10 mouse cellular contexts compared by ENCODE assay signal in genomic region chr9:124438686-124439346, GRCm38 (mm10). TPM values are rescaled to one million over a fixed set of nuclear protein-coding genes. Genes with fewer than 3 reads are reported as not detected.
DNase-seq lines count a peak whose midpoint lies in the region; ATAC-seq and TF ChIP-seq lines count a peak whose summit lies in the region.
"Had no signal": no experiment of that assay in that cellular context is flagged by ENCODE, and none has a peak within 500 bp of the region (broad histone marks: within the 10 kb centered on the region; RNA-seq: fewer than 3 reads in every experiment).

No protein-coding gene starts in this region.

- H3K4me2 ChIP-seq in hindbrain, embryonic 11.5 days (replicated peaks; ENCODE audit: low read depth, low read length) = no peak overlapping the region
- H3K4me2 ChIP-seq in hindbrain, embryonic 16.5 days (ENCODE audit: low read length) = no peak overlapping the region

- TF ChIP-seq EP300 in ES-Bruce4 (IDR thresholded peaks at IDR 0.05; ENCODE audit: insufficient read depth, low read depth, low read length) = no peak

- no peak overlapping the region for H3K4me3 ChIP-seq in hindbrain, embryonic 11.5 days (ENCODE audit: low read depth, low read length)
- no peak overlapping the region for H3K4me3 ChIP-seq in hindbrain, embryonic 16.5 days (ENCODE audit: low read length)
- peak overlapping the region; percentile 19 for H3K4me3 ChIP-seq in ES-Bruce4 (ENCODE audit: low read depth, low read length)
- no peak overlapping the region for H3K4me3 ChIP-seq in cerebellum, adult 2 months (replicated peaks; ENCODE audit: insufficient read depth, low read depth, low read length)

- intact Hi-C loops in left cerebral cortex, postnatal 25 days (cut with DNase I) = no loop called here

- no peak overlapping the region for H3K9ac ChIP-seq in hindbrain, embryonic 11.5 days (ENCODE audit: low read depth, low read length)
- no peak overlapping the region for H3K9ac ChIP-seq in hindbrain, embryonic 16.5 days (ENCODE audit: low read depth, low read length)
- no peak overlapping the region for H3K9ac ChIP-seq in ES-Bruce4 (ENCODE audit: low read depth, poor library complexity, severe bottlenecking)

- no peaks in the 10 kb centered on the region for H3K27me3 ChIP-seq in hindbrain, embryonic 11.5 days (ENCODE audit: control insufficient read depth, insufficient read depth, low read length)
- H3K27me3 ChIP-seq in hindbrain, embryonic 16.5 days (replicated peaks; ENCODE audit: control insufficient read depth, insufficient read depth, low read length) = no peaks in the 10 kb centered on the region
- H3K27me3 ChIP-seq in ES-Bruce4 (ENCODE audit: control insufficient read depth, insufficient read depth, low read length, poor library complexity, severe bottlenecking) = no peaks in the 10 kb centered on the region
- no peaks in the 10 kb centered on the region for H3K27me3 ChIP-seq in cerebellum, adult 2 months (ENCODE audit: control insufficient read depth, insufficient read depth, low read length)

- DNase-seq in hindbrain, embryonic 11.5 days (ENCODE audit: low spot score) = peak; percentile 1
- peak; percentile 20 to 24 for DNase-seq in cerebellum, adult 2 months
- DNase-seq in heart, postnatal 4 days = peak; percentile 14
- DNase-seq in left cerebral cortex, postnatal 25 days (ENCODE audit: low spot score in 2 of 2) = peak; percentile 2 to 4
- no peak for DNase-seq in embryo, embryonic 10.5 days (ENCODE audit: low spot score)

- H3K36me3 ChIP-seq in hindbrain, embryonic 11.5 days (ENCODE audit: control insufficient read depth, insufficient read depth, low read length) = peaks cover 28% of the 10 kb centered on the region
- H3K36me3 ChIP-seq in hindbrain, embryonic 16.5 days (ENCODE audit: control insufficient read depth, insufficient read depth, low read length) = peaks cover 33% of the 10 kb centered on the region
- H3K36me3 ChIP-seq in ES-Bruce4 (ENCODE audit: control insufficient read depth, insufficient read depth, low read length, poor library complexity, severe bottlenecking) = no peaks in the 10 kb centered on the region

- 94% methylated on average over 22 of the region's 22 CpGs for WGBS in hindbrain, embryonic 11.5 days
- WGBS in hindbrain, embryonic 16.5 days = 96% methylated on average over 19 of the region's 22 CpGs
- 97% methylated on average over 22 of the region's 22 CpGs for WGBS in cerebellum, adult 2 months

- no peak for TF ChIP-seq POLR2A in ES-Bruce4 (IDR thresholded peaks at IDR 0.05; ENCODE audit: insufficient read depth, low read length)
- TF ChIP-seq POLR2A in cerebellum, adult 2 months (IDR thresholded peaks at IDR 0.05; ENCODE audit: borderline replicate concordance, insufficient read depth, low read length) = no peak

- TF ChIP-seq CTCF in ES-Bruce4 (IDR thresholded peaks at IDR 0.05; ENCODE audit: low read depth, low read length) = no peak
- TF ChIP-seq CTCF in cerebellum, adult 2 months (IDR thresholded peaks at IDR 0.05; ENCODE audit: borderline replicate concordance, insufficient read depth, low read depth, low read length) = no peak

- H3K27ac ChIP-seq in hindbrain, embryonic 11.5 days (ENCODE audit: low read depth, low read length) = no peak overlapping the region
- H3K27ac ChIP-seq in hindbrain, embryonic 16.5 days (ENCODE audit: low read depth, low read length) = no peak overlapping the region
- peak overlapping the region; percentile 1; the same call in 1 of the 2 replicates for H3K27ac ChIP-seq in ES-Bruce4 (ENCODE audit: insufficient read depth, low read length)
- no peak overlapping the region for H3K27ac ChIP-seq in cerebellum, adult 2 months (ENCODE audit: insufficient read depth, low read length)

- H3K9me3 ChIP-seq in hindbrain, embryonic 11.5 days (ENCODE audit: control insufficient read depth, low read length) = no peaks in the 10 kb centered on the region
- peaks cover 30% of the 10 kb centered on the region for H3K9me3 ChIP-seq in hindbrain, embryonic 16.5 days (ENCODE audit: control insufficient read depth, low read length)
- no peaks in the 10 kb centered on the region for H3K9me3 ChIP-seq in ES-Bruce4 (replicated peaks; ENCODE audit: control insufficient read depth, insufficient read depth, low read length, poor library complexity, severe bottlenecking)

- ATAC-seq in hindbrain, embryonic 11.5 days (ENCODE audit: low FRiP score) = no peak; the same call in 1 of the 2 replicates
- ATAC-seq in hindbrain, embryonic 16.5 days = no peak; the same call in 1 of the 2 replicates
- ATAC-seq in monocyte, adult 5-6 weeks (replicated peaks; ENCODE audit: insufficient number of reproducible peaks, low FRiP score, low TSS enrichment, poor library complexity, severe bottlenecking) = peak; percentile 20; the same call in 1 of the 2 replicates

- no peaks in the 10 kb centered on the region for H3K4me1 ChIP-seq in hindbrain, embryonic 11.5 days (replicated peaks; ENCODE audit: control insufficient read depth, insufficient read depth, low read length)
- no peaks in the 10 kb centered on the region for H3K4me1 ChIP-seq in hindbrain, embryonic 16.5 days (ENCODE audit: control insufficient read depth, insufficient read depth, low read depth, low read length)
- no peaks in the 10 kb centered on the region for H3K4me1 ChIP-seq in ES-Bruce4 (ENCODE audit: control insufficient read depth, insufficient read depth, low read length)
- no peaks in the 10 kb centered on the region for H3K4me1 ChIP-seq in cerebellum, adult 2 months (ENCODE audit: control insufficient read depth, insufficient read depth, low read length)

RNA-seq across cellular contexts. Expression of gene Ppp2r3d, which starts 37.9 kb away (rescaled TPM):
- polyA plus RNA-seq in hindbrain, embryonic 11.5 days (2014; fragmentation: Nextera tagmentation; extraction: Ambion mirVana) = 110 and 118 TPM in 2 replicates
- polyA plus RNA-seq in hindbrain, embryonic 16.5 days (2015; fragmentation: Nextera tagmentation; extraction: Ambion mirVana) = 149 and 160 TPM in 2 replicates
- polyA plus RNA-seq in ES-Bruce4 (2011; ENCODE audit: insufficient read depth, insufficient read length, low read depth, missing spikeins) = 41.5 and 43.1 TPM in 2 replicates
- polyA plus RNA-seq in cerebellum, adult 2 months (2012; rRNA removed) = 163 and 167 TPM in 2 replicates
- 100 to 1,000 TPM; 143 to 155 TPM for total RNA-seq in heart, postnatal 4 days (2021)
- total RNA-seq in left cerebral cortex, postnatal 25 days (2021) = 10 to 100 TPM; 83.5 to 95.9 TPM
- total RNA-seq in monocyte, adult 5-6 weeks (2017) = 14.9 to 25.5 TPM (median 23.9 TPM) in 3 replicates

RNA-seq across cellular contexts. Expression of gene Gm21836, which starts 54.8 kb away (rescaled TPM):
- not detected in 2 replicates for polyA plus RNA-seq in hindbrain, embryonic 11.5 days (2014; fragmentation: Nextera tagmentation; extraction: Ambion mirVana)
- not detected in 2 replicates for polyA plus RNA-seq in hindbrain, embryonic 16.5 days (2015; fragmentation: Nextera tagmentation; extraction: Ambion mirVana)
- polyA plus RNA-seq in ES-Bruce4 (2011; ENCODE audit: insufficient read depth, insufficient read length, low read depth, missing spikeins) = not detected in 2 replicates
- polyA plus RNA-seq in cerebellum, adult 2 months (2012; rRNA removed) = not detected in 2 replicates
- total RNA-seq in heart, postnatal 4 days (2021) = not detected
- total RNA-seq in left cerebral cortex, postnatal 25 days (2021) = not detected
- total RNA-seq in monocyte, adult 5-6 weeks (2017) = not detected in 3 replicates
- total RNA-seq: adrenal gland, postnatal 36 days; layer of hippocampus, postnatal 36 days had no signal
